Mouse (Mus musculus) cerebral cortex, adult 2 months (tissue): Measurements from ENCODE around the gene Hoxa13.

ENCODE experiments used
- WGBS: fragments of 180-500 bp; shearing (Covaris S2); methylation state at CpG from one replicate; pipeline ENCODE4 v1.1.7; 2018; 5-methylcytosine and 5-hydroxymethylcytosine counted together

Hoxa13 gene

DNA sequence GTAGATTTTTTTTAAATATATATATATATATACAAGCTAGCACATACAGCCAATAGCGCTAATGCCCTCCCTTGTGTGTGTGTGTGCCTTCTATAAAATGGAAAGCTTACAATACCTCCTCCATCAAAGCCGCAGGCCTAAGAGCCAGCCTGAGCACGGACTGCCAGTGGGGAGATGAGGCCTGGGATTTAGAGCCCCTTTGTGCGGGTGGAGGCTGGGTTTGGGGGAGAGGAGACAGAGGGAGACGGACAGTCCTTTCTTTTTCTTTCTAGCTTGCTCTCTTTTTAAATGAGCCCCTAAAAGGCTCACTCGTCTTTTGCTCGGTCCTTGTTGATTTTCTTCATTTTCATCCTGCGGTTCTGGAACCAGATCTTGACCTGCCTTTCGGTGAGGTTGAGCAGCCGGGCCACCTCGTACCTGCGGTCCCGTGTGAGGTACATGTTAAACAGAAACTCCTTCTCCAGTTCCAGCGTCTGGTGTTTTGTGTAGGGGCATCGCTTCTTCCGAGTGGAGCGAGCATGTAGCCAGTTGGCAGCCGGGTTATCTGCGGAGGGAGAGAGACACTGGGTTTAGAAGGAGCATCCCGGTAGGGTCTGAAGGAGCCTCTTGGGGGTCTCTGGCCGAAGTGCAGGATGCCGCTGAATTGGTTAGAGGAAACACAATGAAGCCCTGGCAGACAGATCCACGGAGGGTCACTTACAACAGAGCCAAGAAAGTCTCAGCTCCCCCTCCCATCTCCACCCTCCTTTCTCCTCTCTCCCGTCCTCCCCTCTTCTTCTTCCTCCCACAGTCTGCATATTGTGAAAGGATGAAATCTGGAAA lies 36.5 kb downstream of the Hoxa13 start:
- WGBS, result 15% methylated on average over 24 of the region's 24 CpGs

DNA sequence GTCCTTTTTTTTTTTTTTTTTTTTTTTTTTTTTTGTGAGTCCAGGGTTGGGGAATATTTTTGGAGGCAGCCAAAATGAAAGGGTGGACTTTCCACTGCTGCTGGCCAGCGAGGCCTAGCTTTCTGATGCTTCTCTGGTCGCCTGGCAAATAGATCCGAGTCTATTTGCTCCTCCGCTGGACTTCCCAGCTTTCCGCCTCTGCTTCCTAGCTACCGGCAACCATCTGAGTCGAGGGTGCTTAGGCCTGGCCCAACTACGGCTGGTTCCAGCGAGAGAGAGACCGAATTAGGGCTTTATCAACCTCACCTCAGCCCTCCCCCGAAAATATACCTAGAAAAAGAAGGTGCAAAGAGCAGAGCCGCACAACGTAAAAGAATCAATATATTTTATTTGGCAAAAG lies 38.0 kb downstream of the Hoxa13 start:
- 57% methylated on average over 13 of the region's 13 CpGs for WGBS

DNA sequence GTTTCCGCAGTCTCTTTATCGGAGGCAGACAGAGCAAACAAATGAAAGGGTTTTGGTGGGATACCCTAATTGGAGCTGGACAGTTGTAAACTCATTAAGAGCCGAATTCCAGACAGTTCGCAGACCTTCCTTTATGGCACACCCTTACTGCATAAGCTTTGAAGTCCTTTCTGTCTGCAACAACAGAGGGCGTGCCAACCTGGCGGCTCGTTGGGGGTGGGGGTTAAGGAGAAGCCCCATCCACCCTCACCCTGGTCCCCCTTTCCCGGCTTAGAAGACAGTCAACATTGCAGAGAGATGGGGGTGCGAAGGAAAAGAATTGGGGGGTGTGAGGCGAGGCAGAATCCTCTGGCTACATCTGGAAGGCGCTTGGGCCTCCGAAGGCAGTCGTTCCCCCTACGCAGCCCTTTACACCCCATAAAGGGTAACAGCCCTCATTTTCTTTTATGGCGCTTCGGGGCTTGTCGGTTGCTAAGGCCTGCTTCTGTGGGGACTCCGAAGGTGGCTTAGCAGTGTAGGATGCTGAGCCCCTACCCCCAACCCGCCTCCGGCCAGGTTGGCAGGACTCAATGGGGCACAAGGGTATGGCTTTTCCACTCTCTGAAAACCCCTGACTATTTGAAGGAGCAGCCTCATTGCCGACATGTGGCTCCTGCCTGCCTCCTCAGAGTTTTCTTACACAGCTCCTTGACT lies 38.5 kb downstream of the Hoxa13 start:
- WGBS, result 17% methylated on average over 21 of the region's 21 CpGs

DNA sequence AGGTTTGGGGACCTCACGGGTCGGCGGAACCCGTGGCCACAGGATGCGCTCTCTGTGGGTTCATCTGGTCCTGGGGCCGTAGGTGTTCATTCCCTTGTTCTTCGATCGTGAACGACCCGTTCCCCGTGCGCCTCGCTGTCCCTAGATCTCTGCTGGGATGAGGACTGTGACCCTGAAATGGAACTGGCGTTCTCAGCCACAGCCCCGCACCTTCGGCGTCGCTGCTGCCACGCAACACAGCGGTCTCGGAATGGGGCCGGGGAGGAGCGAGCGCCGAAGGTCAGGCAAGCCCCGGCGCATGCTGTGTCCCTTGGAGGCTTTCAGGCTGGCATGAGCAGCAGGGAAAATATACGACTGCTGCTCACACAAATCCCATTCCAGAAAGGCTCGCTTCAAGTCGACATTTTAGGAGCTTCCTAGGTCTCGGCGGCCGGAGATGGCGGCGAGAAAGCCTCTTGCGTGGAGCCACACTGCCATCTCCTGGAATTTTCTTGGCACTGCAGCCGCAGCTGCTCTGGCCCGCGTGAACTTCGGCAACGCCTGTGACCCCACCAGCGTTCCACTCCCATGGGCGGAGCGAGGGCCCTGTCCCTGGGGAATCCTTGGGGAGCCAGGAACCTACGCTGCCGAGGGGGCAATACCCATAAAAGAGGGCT lies 39.2 kb downstream of the Hoxa13 start, which contains the start of gene Hoxa7:
Gene Hoxa7 (minus strand): TSS at position 518 of the 656 bp plus-strand sequence.
- WGBS, result 1% methylated on average over 46 of the region's 46 CpGs

DNA sequence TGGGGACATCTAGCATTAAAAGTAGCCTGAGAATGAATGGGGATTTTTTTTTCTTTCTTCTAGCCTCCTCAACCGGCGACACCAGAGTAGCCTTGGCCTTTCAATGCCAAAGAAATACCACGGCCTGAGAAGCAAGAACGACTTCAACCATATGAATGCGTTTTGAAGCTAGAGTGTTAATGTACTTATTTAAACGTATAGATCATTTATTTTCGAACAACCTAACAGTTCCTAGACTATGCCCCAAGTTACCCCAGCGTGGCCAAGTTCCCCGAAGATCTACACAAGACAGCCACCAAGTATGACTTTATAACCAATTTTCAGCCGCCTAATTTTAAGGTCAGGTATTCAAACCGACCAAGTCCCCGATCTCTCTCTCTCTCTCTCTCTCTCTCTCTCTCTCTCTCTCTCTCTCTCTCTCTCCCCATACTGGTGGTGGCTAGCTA lies 39.8 kb downstream of the Hoxa13 start:
- WGBS, result 11% methylated on average over 12 of the region's 12 CpGs

DNA sequence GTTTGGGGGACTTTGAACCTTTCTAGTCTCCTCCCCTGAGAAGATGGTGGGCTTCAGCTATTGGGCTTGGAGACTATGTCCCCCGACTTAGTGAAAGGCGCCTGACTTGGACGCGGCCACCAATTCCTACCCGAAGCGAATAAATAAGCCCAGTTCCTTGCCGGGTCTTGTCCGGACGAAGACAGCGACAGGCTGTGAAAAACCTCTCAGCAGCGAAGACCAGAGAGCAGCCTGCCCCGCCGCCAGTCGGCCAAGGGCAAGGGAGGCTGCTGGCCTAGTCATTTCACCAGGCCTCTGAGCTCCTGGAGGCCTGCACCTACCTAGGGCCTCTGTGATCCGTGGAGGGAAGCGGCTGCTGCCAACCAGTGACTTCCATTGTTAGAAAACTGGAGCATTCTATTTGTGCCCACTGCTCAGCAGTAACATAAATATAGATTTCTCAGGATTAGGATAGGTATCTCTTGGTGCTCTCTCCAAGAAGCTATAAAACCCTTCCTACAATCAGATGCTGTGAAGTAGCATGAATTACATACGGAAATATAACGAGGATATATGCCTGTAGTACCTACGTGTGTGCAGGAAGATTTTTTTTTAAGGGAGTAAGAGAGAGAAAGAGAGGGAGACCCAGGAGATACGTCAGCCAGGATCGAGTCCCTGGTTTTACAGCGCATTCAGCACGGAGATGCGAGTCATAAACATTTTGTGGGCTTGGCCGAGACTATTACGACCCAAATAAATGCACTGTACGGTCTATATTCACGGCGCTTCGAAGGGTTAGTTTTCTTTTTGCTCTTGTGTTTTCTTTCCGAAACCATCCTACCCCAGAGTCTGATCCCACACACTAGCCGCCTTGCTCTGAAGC lies 40.4 kb downstream of the Hoxa13 start:
- 29% methylated on average over 32 of the region's 32 CpGs for whole genome bisulfite sequencing

DNA sequence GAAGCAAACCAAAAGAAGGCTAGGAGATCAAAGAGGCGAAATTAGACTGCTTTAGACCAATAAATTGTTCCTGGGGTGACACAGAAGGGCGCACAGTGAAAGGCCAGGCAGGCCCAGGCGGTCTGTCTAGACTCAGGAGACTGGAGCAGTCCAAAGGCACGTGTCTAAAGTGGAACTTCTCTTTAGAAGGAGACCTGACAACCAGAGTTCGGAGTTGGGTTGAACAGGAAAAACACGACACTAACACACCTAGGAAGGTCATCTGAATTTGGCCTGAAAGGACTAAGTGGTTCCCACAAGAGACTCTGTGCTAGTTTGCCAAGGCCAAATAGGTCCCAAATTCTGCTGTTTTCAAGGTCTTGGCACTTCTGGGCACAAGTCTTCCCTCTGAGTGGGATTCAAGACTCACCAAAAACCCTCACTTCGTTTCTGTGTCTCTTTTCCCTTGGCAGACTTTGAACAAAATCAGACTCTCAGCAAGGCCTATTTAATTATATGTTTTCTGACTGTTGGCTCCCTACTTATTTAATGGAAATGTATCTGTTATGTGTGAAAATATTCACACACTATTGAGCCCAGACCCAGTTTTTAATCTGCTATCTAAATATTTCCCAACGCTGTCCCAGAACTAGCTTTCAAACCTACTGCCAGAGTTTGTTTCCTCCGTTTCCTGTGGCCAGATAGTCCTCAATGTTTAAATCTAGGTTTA lies 41.3 kb downstream of the Hoxa13 start:
- WGBS, result 40% methylated on average over 9 of the region's 9 CpGs

DNA sequence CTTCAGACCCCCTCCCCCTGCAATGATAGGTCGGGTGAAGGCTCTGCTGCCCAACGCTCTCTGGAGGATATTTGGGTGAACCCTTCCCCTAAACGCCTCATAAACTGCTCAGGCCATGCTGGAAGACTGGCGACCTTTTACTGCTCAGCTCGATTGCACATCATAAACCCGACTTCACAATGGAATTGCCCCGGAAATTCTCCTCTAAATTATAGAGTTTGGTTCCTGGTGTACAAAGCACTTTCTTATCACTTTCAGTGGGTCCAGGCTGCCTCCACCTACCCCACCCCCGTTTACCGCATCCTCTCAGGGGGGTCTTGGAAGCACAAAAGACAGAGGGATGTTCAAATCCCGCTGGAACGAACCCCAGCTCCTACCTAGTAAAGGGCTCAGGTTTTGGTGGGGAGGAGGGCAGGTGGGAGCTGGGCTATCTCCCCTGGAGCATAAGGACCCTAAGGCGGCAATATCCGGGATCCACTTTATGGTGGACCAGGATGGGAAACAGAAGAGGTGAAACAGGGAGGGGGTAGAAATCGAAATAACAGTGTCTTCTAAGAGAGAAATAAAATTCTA lies 42.0 kb downstream of the Hoxa13 start:
- WGBS, result 10% methylated on average over 14 of the region's 14 CpGs

DNA sequence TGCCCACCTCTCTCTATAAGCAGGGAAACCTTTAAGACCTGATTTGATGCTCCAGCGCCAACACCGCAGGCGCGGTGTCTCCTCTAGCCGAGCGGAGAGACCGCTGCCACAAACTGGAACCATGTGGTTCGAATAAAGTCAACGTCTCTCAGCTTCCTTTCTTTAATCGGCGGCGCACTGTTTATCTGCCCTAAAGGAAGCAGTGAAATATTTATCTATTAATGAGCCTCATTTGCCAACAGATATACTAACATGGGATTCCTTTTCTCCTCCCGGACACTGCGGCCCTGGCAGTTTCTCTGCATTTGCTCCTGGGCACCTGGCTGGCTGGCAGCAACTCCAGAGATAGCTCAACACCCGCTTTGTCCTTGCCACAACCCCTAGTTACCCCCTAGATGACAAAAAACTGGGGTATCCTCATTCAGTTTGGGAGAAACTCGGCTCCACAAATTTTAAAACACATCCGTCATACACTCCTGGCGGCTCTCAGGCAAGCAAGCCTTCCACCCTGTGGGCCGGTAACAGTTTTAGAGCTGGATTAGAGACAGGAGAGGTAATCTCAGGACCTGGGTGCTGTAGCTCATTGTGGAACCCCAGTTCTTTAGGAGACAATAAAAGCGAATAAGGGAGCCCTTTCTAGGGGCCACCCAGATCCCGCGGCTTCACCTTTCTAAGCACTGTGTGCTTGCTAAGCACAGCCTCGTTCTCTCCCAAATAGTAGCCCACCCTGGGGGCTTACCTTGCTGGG lies 42.6 kb downstream of the Hoxa13 start:
- 9% methylated on average over 23 of the region's 23 CpGs for WGBS

DNA sequence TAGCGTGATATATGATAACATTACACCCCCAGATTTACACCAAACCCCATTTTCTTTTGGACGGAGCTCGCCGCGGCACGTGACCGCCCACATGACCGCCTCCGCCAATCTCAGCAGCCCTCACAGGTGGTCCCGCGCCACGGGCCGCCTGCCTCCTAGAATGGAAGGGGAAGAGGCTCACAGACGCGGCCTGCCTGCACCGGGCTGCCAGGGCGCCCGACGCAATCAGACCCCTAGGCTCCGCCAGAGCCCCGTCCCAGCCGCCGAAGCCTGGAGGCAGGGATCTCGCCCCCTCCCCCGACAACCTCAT lies 43.3 kb downstream of the Hoxa13 start:
- WGBS, result 2% methylated on average over 25 of the region's 25 CpGs

DNA sequence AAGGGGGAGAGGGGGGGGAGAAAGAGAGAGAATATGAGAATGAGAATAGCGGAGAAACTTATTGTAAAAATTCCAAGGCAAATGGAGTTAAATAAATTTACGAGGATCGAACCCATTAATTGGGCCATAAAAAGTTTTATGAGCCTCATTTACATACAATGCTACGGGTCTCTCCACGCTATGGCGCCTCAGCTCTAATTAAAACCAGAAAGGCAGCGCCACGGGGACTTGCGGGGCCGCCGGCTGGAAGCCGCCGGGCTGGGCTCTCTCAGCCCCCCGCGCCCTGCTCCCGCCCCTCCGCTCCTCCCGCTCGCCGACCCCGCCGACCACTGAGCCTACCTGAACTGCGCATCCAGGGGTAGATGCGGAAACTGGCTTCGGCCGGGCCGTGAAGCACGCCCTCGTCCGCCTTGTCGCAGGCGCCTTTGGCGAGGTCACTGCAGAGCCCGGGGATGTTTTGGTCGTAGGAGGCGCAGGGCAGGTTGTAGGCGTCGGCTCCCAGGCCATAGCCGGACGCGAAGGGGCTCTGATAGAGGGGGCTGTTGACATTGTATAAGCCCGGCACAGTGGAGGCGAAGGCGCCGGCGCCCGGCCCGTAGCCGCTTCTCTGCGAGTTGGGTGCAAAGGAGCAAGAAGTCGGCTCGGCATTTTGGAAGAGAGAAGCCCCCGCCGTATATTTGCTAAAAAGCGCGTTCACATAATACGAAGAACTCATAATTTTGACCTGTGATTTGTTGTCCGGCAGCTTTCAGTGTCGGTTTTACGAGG lies 43.8 kb downstream of the Hoxa13 start:
- WGBS, result 5% methylated on average over 60 of the region's 60 CpGs

DNA sequence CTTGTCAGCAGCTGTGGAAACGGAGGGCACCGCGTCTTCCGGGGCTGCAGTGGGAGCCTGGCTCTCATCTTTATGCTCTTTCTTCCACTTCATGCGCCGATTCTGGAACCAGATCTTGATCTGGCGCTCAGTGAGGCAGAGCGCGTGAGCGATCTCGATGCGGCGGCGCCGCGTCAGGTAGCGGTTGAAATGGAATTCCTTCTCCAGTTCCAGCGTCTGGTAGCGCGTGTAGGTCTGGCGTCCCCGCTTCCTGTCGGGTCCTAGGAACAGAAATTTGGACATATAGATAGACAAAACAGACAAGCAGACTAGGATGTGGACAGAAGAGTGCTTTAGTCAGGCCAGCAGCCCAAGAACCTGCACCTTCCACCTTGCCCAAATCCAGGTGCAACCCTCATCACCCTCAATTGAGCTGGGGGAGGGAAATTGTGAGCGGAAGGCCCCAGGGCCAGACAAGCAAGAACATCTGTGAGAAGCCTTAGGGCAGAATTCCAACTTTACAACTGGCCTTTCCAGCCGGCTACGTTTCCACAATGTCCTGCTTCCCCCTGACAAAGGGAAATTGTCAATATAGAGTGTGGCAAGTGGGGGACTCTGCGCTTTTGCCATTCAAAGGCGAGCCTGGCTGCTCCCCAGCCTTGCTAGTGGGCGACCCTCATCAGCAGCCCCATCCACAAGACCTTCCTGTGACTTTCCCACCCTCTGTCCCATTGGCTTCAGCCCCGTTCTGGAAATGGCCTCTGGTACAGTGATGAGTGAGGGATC lies 44.7 kb downstream of the Hoxa13 start:
- 4% methylated on average over 30 of the region's 30 CpGs for WGBS

DNA sequence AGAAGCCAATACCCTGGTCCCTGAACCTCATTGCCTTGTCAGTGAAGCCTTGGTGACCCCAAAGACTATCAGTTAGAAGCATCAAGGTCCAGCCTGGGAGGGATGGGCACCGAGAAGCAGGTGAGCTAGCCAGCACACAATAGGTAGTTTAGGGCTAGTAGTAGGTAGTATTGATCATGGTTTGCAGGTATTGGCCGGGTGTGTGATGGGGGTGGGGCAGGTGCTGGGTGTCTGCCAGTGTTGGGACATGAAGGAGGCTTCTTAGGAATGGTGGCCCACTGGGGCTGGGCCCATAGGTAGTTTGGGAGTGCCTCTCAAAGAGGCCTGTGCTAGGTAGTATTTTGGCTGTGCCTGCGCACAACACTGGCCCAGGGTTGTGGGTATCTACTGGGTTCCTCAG lies 45.6 kb downstream of the Hoxa13 start:
- WGBS, result 22% methylated on average over 3 of the region's 3 CpGs

DNA sequence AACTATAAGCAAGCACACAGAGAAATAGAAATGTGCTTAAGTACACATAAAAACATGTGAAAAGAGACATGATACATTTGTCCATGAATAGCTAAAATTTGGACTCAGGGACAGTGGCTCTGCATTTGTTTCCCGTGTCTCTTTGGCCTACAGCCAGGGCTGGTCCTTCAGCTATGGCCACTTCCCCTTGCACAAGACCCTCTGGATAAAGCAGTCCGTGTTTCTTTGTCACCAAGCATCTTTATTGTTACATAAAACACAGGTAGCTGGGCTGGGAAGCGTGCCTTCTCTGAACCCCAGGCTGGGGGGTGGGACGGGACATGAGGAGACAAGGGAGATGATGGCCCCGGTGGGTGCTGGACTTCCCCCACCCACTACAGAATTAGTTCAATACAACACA lies 46.4 kb downstream of the Hoxa13 start:
- WGBS, result 12% methylated on average over 5 of the region's 5 CpGs

DNA sequence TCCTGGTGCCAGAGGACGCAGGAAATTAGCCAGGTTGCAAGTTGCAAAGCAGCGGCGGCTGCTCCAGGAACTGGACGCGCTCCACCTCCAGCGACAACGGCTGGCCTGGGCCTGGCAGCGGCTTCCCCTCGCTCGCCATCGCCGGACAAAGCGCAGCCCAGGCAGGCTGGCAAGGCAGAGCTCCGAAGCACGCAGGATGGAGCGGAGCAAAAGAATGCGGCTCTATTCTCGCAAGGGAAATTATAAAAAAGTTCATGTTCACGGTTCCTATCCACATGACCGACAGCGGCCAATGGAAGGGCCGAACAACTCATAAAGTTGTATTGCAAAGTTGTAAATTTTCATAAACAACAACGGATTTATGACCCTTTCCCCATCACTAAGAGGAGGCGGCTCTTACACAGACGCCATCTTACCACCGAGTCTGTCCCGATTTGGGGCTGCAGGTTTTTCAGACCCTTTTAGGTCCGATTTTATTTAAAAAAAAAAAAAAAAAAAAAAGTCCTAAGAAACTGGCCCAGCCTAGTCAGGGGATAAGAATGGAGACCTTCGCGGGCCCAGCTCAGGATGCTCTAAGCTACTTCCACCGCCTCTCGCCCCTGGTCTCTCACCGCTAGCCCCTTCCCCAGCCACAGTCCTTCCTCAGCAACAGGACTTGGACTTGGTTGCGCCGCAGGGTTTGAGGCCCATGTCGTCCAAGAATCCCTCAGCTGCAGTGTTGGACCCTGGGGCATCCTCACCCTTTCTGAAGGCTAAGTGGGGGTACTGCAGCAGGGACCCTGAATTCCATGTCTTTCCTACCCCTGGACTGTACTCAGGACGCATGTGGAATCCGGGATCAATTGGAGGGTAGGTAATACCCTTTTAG lies 47.3 kb downstream of the Hoxa13 start, which contains the start of the genes Hoxa3 and Gm28308:
Gene Hoxa3 (minus strand): TSS at position 218 of the 868 bp plus-strand sequence.
Gene Gm28308 (minus strand): TSS at position 221 of the 868 bp plus-strand sequence.
- 4% methylated on average over 38 of the region's 38 CpGs for WGBS

DNA sequence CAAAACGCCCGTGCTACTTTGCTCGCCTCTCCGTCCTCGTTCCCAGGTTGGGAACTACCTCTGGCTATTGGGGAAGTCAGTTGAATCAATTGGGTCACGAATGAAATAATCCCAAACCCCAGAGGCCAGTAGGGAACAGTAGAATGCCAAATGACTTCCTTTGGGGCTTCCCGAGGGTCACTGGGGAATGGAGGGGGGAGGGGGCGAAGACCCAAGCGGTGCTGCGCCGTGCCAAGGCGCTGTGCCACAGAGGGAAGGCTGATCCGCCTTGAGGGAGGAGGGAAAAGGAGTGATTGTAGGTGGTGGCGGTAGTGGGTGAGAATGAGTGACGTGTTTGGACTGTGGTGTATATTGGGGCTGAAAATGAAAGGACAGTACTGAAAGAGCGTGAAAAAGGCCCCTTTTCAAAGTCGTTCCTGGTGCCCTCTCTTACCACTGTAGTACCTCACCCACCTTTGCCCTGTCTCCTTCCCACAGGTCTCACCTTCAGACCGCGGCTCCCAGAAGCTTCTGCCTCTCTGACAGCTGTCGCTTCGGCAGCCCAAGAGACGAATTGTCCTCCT lies 48.0 kb downstream of the Hoxa13 start:
- 3% methylated on average over 22 of the region's 22 CpGs for WGBS

DNA sequence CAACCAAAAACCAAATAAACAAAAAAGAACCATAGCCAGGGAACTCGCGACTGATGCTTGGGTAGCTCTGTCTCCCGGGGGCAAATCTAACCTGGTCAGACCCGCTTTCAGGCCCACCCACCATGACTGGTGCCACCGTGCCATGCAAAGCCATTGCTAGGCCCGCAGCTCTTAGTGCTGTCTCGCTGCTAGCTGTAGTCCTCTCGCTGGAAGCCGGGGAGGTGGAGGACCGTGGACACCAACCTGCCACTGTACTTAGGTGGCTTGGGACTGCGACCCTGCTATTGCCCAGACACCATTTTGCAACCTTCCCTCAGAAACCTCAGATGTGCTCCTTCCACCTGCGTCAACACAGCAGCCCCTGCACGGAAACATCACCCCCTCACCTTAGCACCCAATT lies 48.7 kb downstream of the Hoxa13 start:
- 6% methylated on average over 13 of the region's 13 CpGs for WGBS
